Mouse (Mus musculus) thymus, adult 2 months (tissue): Measurements from ENCODE around the gene Rab17.

Source experiments
- CTCF ChIP-seq: fragments of 200-500 bp; IDR thresholded peaks from 2 replicates; pipeline ENCODE4 v1.5.1; 2012; ENCODE audit warnings: mild to moderate bottlenecking, control low read depth, low read length, moderate library complexity, borderline replicate concordance; ENCODE audit not compliant: control insufficient read depth, poor library complexity, insufficient read depth; ENCODE audit errors: extremely low read depth
- POLR2A ChIP-seq: fragments of 200-500 bp; IDR thresholded peaks from 2 replicates; pipeline ENCODE4 v1.6.1; 2012; ENCODE audit warnings: mild to moderate bottlenecking, low read length, control low read depth, moderate library complexity; ENCODE audit not compliant: control insufficient read depth, poor library complexity, insufficient read depth; ENCODE audit errors: extremely low read depth

GRCm38 (mm10) chr1:90951670-90952069 lies 17.8 kb downstream of the Rab17 start:
- TF ChIP-seq CTCF, result no peak
- no peak for TF ChIP-seq POLR2A
